Mouse (Mus musculus): ENCODE data around the gene Lhfpl2. TPM values are rescaled to one million over a fixed set of nuclear protein-coding genes. Genes with fewer than 3 reads are reported as not detected.

Lhfpl2 gene
- polyA plus RNA-seq, 1 experiment from 2014 or later: 11.9 TPM

- WGBS: 74% methylated on average over 14 of the region's 14 CpGs
- Histone ChIP-seq H3K36me3 (peaks cover 35% of the 10 kb centered on the region), H3K4me2 (replicated peaks) (no peak overlapping the region), H3K4me3 (replicated peaks) (no peak overlapping the region), H3K27ac (no peak overlapping the region), H3K4me1 (replicated peaks) (no peaks in the 10 kb centered on the region), H3K9me3 (no peaks in the 10 kb centered on the region), H3K9ac (replicated peaks) (no peak overlapping the region), H3K27me3 (no peaks in the 10 kb centered on the region)
- no peak for ATAC-seq
Observed at GRCm38 (mm10) chr13:94223609-94224008, 166.0 kb downstream of the Lhfpl2 start.

GRCm38 (mm10) chr13:94224717-94225705 lies 167.4 kb downstream of the Lhfpl2 start:
- Histone ChIP-seq H3K27ac (no peak overlapping the region), H3K9me3 (no peaks in the 10 kb centered on the region), H3K9ac (replicated peaks) (no peak overlapping the region), H3K4me1 (replicated peaks) (no peaks in the 10 kb centered on the region), H3K27me3 (no peaks in the 10 kb centered on the region), H3K4me2 (replicated peaks) (no peak overlapping the region), H3K4me3 (replicated peaks) (no peak overlapping the region), H3K36me3 (peaks cover 42% of the 10 kb centered on the region)
- whole genome bisulfite sequencing: 94% methylated on average over 38 of the region's 38 CpGs
- ATAC-seq: peak; percentile 43

- 91% methylated on average over 14 of the region's 14 CpGs for WGBS
- no peak overlapping the region for H3K4me2 ChIP-seq (replicated peaks)
Observed at GRCm38 (mm10) chr13:94231871-94232270, 174.3 kb downstream of the Lhfpl2 start.

GRCm38 (mm10) chr13:94239488-94239887 lies 181.9 kb downstream of the Lhfpl2 start:
- 42% methylated on average over 4 of the region's 4 CpGs for WGBS
- no peaks in the 10 kb centered on the region for H3K36me3 ChIP-seq
- H3K9me3 ChIP-seq: no peaks in the 10 kb centered on the region
- 0 out of 2 replicates have a peak, but pooled peaks have one; percentile 51 for ATAC-seq
- no peak overlapping the region for H3K27ac ChIP-seq
- H3K4me2 ChIP-seq (replicated peaks): no peak overlapping the region
- H3K27me3 ChIP-seq: no peaks in the 10 kb centered on the region
- H3K9ac ChIP-seq (replicated peaks): no peak overlapping the region
- H3K4me1 ChIP-seq (replicated peaks): peaks cover 11% of the 10 kb centered on the region
- no peak overlapping the region for H3K4me3 ChIP-seq (replicated peaks)

More at GRCm38 (mm10) chr13:94231871-94232270, 174.3 kb downstream of the Lhfpl2 start:
- no peak overlapping the region for H3K9ac ChIP-seq (replicated peaks)
- H3K4me3 ChIP-seq (replicated peaks): no peak overlapping the region
- no peak for ATAC-seq
- no peaks in the 10 kb centered on the region for H3K9me3 ChIP-seq
- no peak overlapping the region for H3K27ac ChIP-seq
- H3K4me1 ChIP-seq (replicated peaks): no peaks in the 10 kb centered on the region
- no peaks in the 10 kb centered on the region for H3K27me3 ChIP-seq
- H3K36me3 ChIP-seq: peaks cover 24% of the 10 kb centered on the region

- Histone ChIP-seq H3K27me3 (no peaks in the 10 kb centered on the region), H3K9me3 (no peaks in the 10 kb centered on the region), H3K4me3 (replicated peaks) (no peak overlapping the region), H3K4me2 (replicated peaks) (no peak overlapping the region), H3K4me1 (replicated peaks) (peaks cover 11% of the 10 kb centered on the region), H3K27ac (no peak overlapping the region), H3K36me3 (no peaks in the 10 kb centered on the region), H3K9ac (replicated peaks) (no peak overlapping the region)
- WGBS: 86% methylated on average over 6 of the region's 6 CpGs
- no peak for ATAC-seq
Observed at GRCm38 (mm10) chr13:94240111-94240510, 182.5 kb downstream of the Lhfpl2 start.

- no peak overlapping the region for H3K27ac ChIP-seq
- H3K27me3 ChIP-seq: no peaks in the 10 kb centered on the region
- H3K36me3 ChIP-seq: no peaks in the 10 kb centered on the region
- H3K4me3 ChIP-seq (replicated peaks): no peak overlapping the region
- H3K4me1 ChIP-seq (replicated peaks): peaks cover 14% of the 10 kb centered on the region
- no peaks in the 10 kb centered on the region for H3K9me3 ChIP-seq
- H3K9ac ChIP-seq (replicated peaks): no peak overlapping the region
- H3K4me2 ChIP-seq (replicated peaks): no peak overlapping the region
- 79% methylated on average over 5 of the region's 5 CpGs for WGBS
- ATAC-seq: no peak
Observed at GRCm38 (mm10) chr13:94240873-94241272, 183.3 kb downstream of the Lhfpl2 start.

GRCm38 (mm10) chr13:94241892-94242524 lies 184.4 kb downstream of the Lhfpl2 start:
- H3K9me3 ChIP-seq: no peaks in the 10 kb centered on the region
- WGBS: 50% methylated on average over 4 of the region's 4 CpGs
- ATAC-seq: no peak

GRCm38 (mm10) chr13:94242897-94243296 lies 185.3 kb downstream of the Lhfpl2 start:
- WGBS: 63% methylated on average over 2 of the region's 2 CpGs
- Histone ChIP-seq H3K4me3 (replicated peaks) (no peak overlapping the region), H3K9me3 (no peaks in the 10 kb centered on the region), H3K4me2 (replicated peaks) (no peak overlapping the region), H3K4me1 (replicated peaks) (peaks cover 20% of the 10 kb centered on the region), H3K36me3 (no peaks in the 10 kb centered on the region), H3K9ac (replicated peaks) (no peak overlapping the region), H3K27me3 (no peaks in the 10 kb centered on the region), H3K27ac (no peak overlapping the region)
- no peak for ATAC-seq

More at GRCm38 (mm10) chr13:94241892-94242524, 184.4 kb downstream of the Lhfpl2 start:
- H3K36me3 ChIP-seq: no peaks in the 10 kb centered on the region
- no peak overlapping the region for H3K9ac ChIP-seq (replicated peaks)
- no peak overlapping the region for H3K4me3 ChIP-seq (replicated peaks)
- no peaks in the 10 kb centered on the region for H3K27me3 ChIP-seq
- H3K4me1 ChIP-seq (replicated peaks): peaks cover 14% of the 10 kb centered on the region
- no peak overlapping the region for H3K27ac ChIP-seq
- no peak overlapping the region for H3K4me2 ChIP-seq (replicated peaks)

Other genes starting within 250 kb of the Lhfpl2 start
- gene Scamp1, start 228.1 kb downstream of the Lhfpl2 start, polyA plus RNA-seq (2015; fragmentation: Nextera tagmentation; extraction: Ambion mirVana): 121 and 129 TPM in 2 replicates

Measured in midbrain, embryonic 13.5 days (tissue).